Mouse (Mus musculus) stomach, embryonic 14.5 days (tissue): ENCODE results near the gene Gpr19. TPM values are rescaled to one million over a fixed set of nuclear protein-coding genes. Genes with fewer than 3 reads are reported as not detected.

Source experiments
- ATAC-seq: fragments of 200-750 bp; cut with Nextera tagmentation; 2 replicates; pipeline ENCODE4 v1.8.0; 2017; ENCODE audit warnings: low read depth, moderate TSS enrichment; ENCODE audit not compliant: insufficient number of reproducible peaks, insufficient read depth, low FRiP score
- H3K27ac ChIP-seq: fragments of 300-500 bp; sonication (generic); 2 replicates; pipeline ENCODE4 v1.5.1; 2014; ENCODE audit warnings: mild to moderate bottlenecking, low read length, moderate library complexity, mixed read lengths
- H3K27me3 ChIP-seq: fragments of 300-500 bp; sonication (generic); 2 replicates; pipeline ENCODE4 v1.6.1; 2014; ENCODE audit warnings: low read length, control low read depth, mixed read lengths; ENCODE audit not compliant: control insufficient read depth, insufficient read depth
- H3K36me3 ChIP-seq: fragments of 300-500 bp; sonication (generic); 2 replicates; pipeline ENCODE4 v1.6.1; 2014; ENCODE audit warnings: mild to moderate bottlenecking, control low read depth, low read length, moderate library complexity, mixed read lengths; ENCODE audit not compliant: control insufficient read depth, insufficient read depth
- H3K4me1 ChIP-seq: fragments of 300-500 bp; sonication (generic); 2 replicates; pipeline ENCODE4 v1.6.1; 2014; ENCODE audit warnings: low read length, control low read depth, mixed read lengths; ENCODE audit not compliant: control insufficient read depth, insufficient read depth
- H3K4me2 ChIP-seq: fragments of 300-500 bp; sonication (generic); replicated peaks from 2 replicates; pipeline ENCODE4 v1.6.1; 2014; ENCODE audit warnings: low read depth, low read length, control low read depth
- H3K4me3 ChIP-seq: fragments of 300-500 bp; sonication (generic); 2 replicates; pipeline ENCODE4 v1.5.1; 2014; ENCODE audit warnings: low read depth, low read length, control low read depth
- H3K9ac ChIP-seq: fragments of 300-500 bp; sonication (generic); replicated peaks from 2 replicates; pipeline ENCODE4 v1.6.1; 2014; ENCODE audit warnings: low read depth, mild to moderate bottlenecking, control low read depth, low read length, moderate library complexity, mixed read lengths
- H3K9me3 ChIP-seq: fragments of 300-500 bp; sonication (generic); 2 replicates; pipeline ENCODE4 v1.6.1; 2016; ENCODE audit warnings: low read depth, low read length, control low read depth; ENCODE audit not compliant: control insufficient read depth
- WGBS: fragments of 180-500 bp; shearing (Covaris S2); extraction: QIAGEN DNeasy Blood & Tissue Kit; methylation state at CpG from one replicate; pipeline ENCODE4 v1.1.7; 2014; 5-methylcytosine and 5-hydroxymethylcytosine counted together
- polyA plus RNA-seq: library from polyadenylated mRNA; unstranded; fragments of >200 nt; fragmentation: Nextera tagmentation; extraction: Ambion mirVana; gene quantifications from 2 replicates; pipeline ENCODE4 v1.2.1, GENCODE M21; 2014

Gpr19 gene
- polyA plus RNA-seq, 1 experiment from 2014 or later: 12.3 TPM

GRCm38 (mm10) chr6:134932486-134933206, 34.3 kb upstream of the Gpr19 start:
- no peaks in the 10 kb centered on the region for H3K27me3 ChIP-seq
- H3K4me2 ChIP-seq: no peak overlapping the region
- ATAC-seq: no peak
- no peaks in the 10 kb centered on the region for H3K36me3 ChIP-seq
- H3K9ac ChIP-seq: no peak overlapping the region
- WGBS: 64% methylated on average over 12 of the region's 12 CpGs
- no peaks in the 10 kb centered on the region for H3K9me3 ChIP-seq
- H3K4me3 ChIP-seq: no peak overlapping the region
- H3K27ac ChIP-seq: no peak overlapping the region
- peaks cover 9% of the 10 kb centered on the region; the same call in 1 of the 2 replicates for H3K4me1 ChIP-seq

GRCm38 (mm10) chr6:134931146-134931545, 32.8 kb upstream of the Gpr19 start:
- WGBS: 84% methylated on average over 3 of the region's 3 CpGs
- Histone ChIP-seq H3K9ac (no peak overlapping the region), H3K4me3 (no peak overlapping the region), H3K36me3 (no peaks in the 10 kb centered on the region), H3K4me2 (peak overlapping the region; percentile 94; the same call in 1 of the 2 replicates), H3K4me1 (peaks cover 14% of the 10 kb centered on the region; the same call in 1 of the 2 replicates), H3K27me3 (no peaks in the 10 kb centered on the region), H3K27ac (no peak overlapping the region), H3K9me3 (no peaks in the 10 kb centered on the region)
- no peak for ATAC-seq

- ATAC-seq: no peak
- 79% methylated on average over 7 of the region's 7 CpGs for WGBS
- Histone ChIP-seq H3K4me2 (peak overlapping the region; percentile 94), H3K9ac (no peak overlapping the region), H3K36me3 (no peaks in the 10 kb centered on the region), H3K9me3 (no peaks in the 10 kb centered on the region), H3K4me1 (peaks cover 14% of the 10 kb centered on the region; the same call in 1 of the 2 replicates), H3K27ac (no peak overlapping the region), H3K4me3 (peak overlapping the region; percentile 37), H3K27me3 (no peaks in the 10 kb centered on the region)
These were observed 32.0 kb upstream of the Gpr19 start for GRCm38 (mm10) chr6:134930383-134930782.

GRCm38 (mm10) chr6:134929926-134930325, 31.5 kb upstream of the Gpr19 start:
- Histone ChIP-seq H3K4me1 (peaks cover 14% of the 10 kb centered on the region; the same call in 1 of the 2 replicates), H3K36me3 (no peaks in the 10 kb centered on the region), H3K27ac (no peak overlapping the region), H3K9ac (no peak overlapping the region; the same call in 1 of the 2 replicates), H3K9me3 (no peaks in the 10 kb centered on the region), H3K4me2 (peak overlapping the region; percentile 94), H3K27me3 (no peaks in the 10 kb centered on the region), H3K4me3 (peak overlapping the region; percentile 37)
- ATAC-seq: no peak
- WGBS: 40% methylated on average over 4 of the region's 4 CpGs

GRCm38 (mm10) chr6:134928889-134929310, 30.5 kb upstream of the Gpr19 start:
- ATAC-seq: peak; percentile 43
- Histone ChIP-seq H3K9me3 (no peaks in the 10 kb centered on the region), H3K9ac (peak overlapping the region; percentile 26), H3K4me2 (peak overlapping the region; percentile 94), H3K27me3 (no peaks in the 10 kb centered on the region), H3K4me3 (peak overlapping the region; percentile 37), H3K27ac (peak overlapping the region; percentile 94), H3K36me3 (peaks cover under 1% of the 10 kb centered on the region; the same call in 1 of the 2 replicates), H3K4me1 (peaks cover 14% of the 10 kb centered on the region; the same call in 1 of the 2 replicates)
- whole genome bisulfite sequencing: under 1% methylated on average over 15 of the region's 15 CpGs

- Histone ChIP-seq H3K9me3 (no peaks in the 10 kb centered on the region), H3K4me2 (peak overlapping the region; percentile 94), H3K4me1 (peaks cover 19% of the 10 kb centered on the region; the same call in 1 of the 2 replicates), H3K4me3 (peak overlapping the region; percentile 37), H3K27me3 (no peaks in the 10 kb centered on the region), H3K36me3 (peaks cover 7% of the 10 kb centered on the region; the same call in 1 of the 2 replicates), H3K27ac (peak overlapping the region; percentile 94), H3K9ac (peak overlapping the region; percentile 43)
- ATAC-seq: peak; percentile 93
- WGBS: under 1% methylated on average over 63 of the region's 63 CpGs
These were observed 29.9 kb upstream of the Gpr19 start for GRCm38 (mm10) chr6:134928096-134928888.

GRCm38 (mm10) chr6:134927595-134928095, 29.3 kb upstream of the Gpr19 start:
- Histone ChIP-seq H3K4me3 (peak overlapping the region; percentile 37), H3K27me3 (no peaks in the 10 kb centered on the region), H3K9me3 (no peaks in the 10 kb centered on the region), H3K9ac (peak overlapping the region; percentile 43), H3K27ac (peak overlapping the region; percentile 94), H3K36me3 (peaks cover 7% of the 10 kb centered on the region; the same call in 1 of the 2 replicates), H3K4me2 (peak overlapping the region; percentile 94), H3K4me1 (peaks cover 22% of the 10 kb centered on the region; the same call in 1 of the 2 replicates)
- ATAC-seq: no peak; the same call in 1 of the 2 replicates
- WGBS: 3% methylated on average over 13 of the region's 13 CpGs
